Mouse (Mus musculus): ENCODE data around the gene Palm2.
"Not testable (repeated sequence)": the region's sequence is repeated elsewhere in the genome, so short reads cannot be mapped to it uniquely, and the experiment has no call there.

Palm2 gene

GRCm38 (mm10) chr4:57433941-57434704 lies at the start of gene Palm2:
TSS of gene Palm2 (plus strand) at chr4:57434247.
- DNase-seq (ENCODE audit: low spot score in 2 of 2), result peak in 1 of 2 experiments; percentile 1

DNA sequence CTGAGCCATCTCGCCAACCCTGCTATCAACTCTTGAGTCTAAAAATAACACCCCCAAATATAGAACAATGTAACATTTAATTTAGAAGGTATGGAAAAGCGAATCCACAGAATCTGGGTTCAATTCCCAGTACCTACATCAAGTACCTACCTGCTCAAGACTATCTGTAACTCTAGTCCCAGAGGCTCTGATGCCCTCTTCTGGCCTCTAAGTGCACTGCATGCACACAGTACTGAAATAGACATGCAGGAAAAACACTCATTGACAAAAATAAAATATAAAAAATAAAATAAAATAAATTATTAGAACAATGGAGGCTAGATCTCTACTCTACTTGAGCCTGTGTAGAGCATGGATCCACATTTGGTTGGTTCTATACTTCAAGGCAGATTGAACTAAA lies 49.7 kb upstream of the Palm2 start:
- no peak for DNase-seq (ENCODE audit: low spot score in 2 of 2)

DNA sequence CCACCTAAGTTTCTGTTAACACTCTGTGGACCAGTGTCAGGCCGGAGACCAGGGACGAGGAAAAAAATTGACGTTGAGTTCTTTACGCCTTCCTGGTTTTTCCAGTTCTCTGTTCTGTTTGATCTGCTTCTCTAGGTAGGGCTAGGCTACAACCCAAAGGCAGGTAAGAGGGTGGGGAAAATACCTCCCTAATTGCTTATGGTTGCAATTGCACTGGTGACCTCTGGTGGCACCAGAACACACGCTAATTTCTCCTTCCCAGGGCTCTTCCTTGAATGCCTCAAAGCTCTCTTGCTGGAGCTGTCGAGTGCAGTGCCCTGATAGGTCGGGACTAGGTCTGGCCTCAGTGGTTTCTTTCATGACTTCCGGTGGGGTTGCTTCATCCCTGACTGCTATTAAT lies 42.9 kb upstream of the Palm2 start:
- no peak for DNase-seq (ENCODE audit: low spot score in 2 of 2)

DNA sequence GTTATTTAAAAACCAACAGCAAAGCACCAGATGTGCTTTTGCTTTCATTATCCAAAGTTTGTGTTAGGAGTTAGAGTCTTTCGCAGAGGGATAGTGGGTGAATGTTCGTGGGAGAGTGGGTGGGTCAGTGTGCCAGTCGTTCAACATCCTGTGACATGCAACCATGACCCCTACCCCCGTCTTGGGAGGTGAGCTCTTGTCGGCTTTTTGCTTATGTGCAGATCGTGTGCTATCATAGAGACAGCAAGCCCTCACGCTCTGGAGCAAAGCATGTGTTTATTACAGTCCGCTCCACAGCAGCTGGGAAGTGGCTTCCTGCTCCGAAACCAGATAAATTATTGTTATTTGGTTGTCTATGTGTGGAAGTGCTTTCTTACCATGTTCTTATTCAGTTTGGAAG lies 37.6 kb upstream of the Palm2 start:
- DNase-seq (ENCODE audit: low spot score in 2 of 2), result no peak

DNA sequence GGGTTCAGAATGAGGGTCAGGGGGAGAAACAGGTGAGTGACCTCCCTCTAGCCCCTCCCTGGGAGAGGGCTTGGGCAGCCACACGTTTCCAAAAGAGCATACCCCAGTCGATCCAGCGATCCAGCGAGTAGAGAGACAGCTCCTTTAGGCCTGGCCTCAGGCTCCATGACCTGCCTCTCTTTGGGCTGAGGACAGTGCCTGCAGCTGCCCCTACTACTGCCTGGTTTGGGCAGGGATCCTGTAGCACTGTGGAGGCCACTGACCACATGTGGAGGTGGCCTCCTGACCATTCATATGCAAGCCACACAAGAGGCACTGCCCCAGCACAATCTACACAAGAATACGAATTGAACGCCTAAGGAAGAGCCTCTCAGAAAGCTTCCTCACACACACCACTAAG lies 21.7 kb upstream of the Palm2 start:
- DNase-seq (ENCODE audit: low spot score in 2 of 2), result not testable (repeated sequence)

GRCm38 (mm10) chr4:57413016-57413415 lies 21.0 kb upstream of the Palm2 start:
- DNase-seq (ENCODE audit: low spot score in 2 of 2), result no peak

DNA sequence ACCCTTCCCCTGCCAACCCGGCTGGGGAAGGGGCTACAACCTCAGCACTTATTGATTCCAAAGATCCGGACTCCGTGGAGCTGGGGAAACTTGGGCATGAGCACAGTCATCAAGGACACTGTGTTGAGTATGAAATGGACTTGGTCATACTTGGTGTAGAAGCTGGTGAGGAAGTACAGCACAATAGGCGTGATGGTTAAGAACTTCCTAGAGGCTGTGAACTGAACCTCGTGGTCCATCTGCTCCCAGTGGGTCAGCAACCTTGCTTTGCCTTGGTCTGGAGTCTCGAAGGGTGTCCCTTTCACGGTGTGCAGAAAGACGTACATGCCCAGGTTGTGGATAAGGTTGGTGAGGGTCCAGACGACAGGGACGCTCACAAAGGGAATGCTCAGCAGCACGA lies 20.4 kb upstream of the Palm2 start:
- not testable (repeated sequence) for DNase-seq (ENCODE audit: low spot score in 2 of 2)

GRCm38 (mm10) chr4:57424011-57424410 lies 10.0 kb upstream of the Palm2 start:
- no peak for DNase-seq (ENCODE audit: low spot score in 2 of 2)

DNA sequence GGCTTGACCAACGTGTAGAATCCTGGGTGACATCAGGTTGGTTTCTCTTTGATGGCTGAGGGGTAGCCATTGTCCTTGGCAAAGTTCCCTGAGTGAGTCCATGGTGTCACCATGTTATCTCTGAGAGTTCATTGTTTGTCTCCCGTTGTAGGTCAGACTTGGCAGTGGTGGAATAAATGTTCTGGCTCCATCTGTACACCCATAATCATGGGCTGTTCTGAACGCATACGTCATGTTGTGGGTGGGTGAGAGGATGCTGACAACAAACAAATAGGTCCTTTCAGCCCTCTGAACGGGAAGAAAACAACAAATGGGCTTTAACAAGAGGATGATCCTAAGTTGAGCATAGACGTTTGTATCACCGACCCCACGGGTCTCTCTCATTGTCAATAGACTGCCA lies 5.7 kb upstream of the Palm2 start:
- DNase-seq (ENCODE audit: low spot score in 2 of 2), result no peak

DNA sequence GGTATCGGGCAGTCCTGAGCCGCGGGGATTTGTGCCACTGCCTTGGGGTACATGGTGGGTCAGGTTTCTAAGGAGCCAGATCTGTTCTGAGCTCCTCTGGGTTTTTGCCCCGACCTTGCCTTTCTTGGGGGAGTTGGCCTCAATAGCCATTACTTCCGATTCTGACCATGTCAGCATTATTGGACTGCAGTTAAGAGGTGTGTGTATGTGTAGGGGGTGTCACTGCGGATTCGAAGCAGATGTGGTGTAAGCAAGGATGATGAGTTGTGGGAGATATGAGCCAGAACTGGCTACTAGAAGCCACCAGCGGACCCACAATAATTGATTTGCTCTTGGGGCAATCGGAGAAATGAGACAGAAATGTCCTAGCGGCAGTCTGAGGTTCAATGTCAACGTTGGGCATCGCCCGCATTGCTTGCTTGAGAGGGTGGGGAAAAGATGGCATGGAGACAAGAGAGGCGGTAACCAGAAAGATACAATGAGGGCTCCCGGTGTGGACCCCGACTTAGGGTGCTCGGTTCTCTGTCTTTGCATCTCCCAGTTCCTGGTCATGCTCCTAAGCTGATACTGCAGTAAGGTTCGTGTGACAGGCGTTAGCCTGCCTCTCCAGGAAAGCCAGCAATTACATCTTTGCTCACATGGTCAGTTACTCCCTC lies 786 bp downstream of the Palm2 start:
- no peak for DNase-seq (ENCODE audit: low spot score in 2 of 2)

- no peak for DNase-seq (ENCODE audit: low spot score in 2 of 2)
These were observed 2.2 kb downstream of the Palm2 start for GRCm38 (mm10) chr4:57436286-57436685.

DNA sequence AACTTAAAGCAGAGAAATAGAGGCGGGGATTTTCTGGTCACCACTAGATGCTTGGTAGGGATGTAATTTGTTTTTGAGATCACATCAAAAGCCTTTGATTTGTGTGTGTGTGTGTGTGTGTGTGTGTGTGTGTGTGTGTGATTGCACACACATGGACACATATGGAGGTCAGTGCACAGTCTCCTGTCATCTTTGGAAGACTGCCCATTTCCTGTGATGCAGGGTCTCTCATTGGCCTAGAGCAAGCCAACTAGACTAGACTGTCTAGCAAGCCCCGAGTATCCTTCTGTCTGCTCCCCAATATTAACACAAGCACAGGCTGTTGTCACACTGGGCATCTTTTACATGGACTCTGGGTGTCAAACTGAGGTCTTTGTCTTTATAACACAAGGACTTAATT lies 12.0 kb downstream of the Palm2 start:
- DNase-seq (ENCODE audit: low spot score in 2 of 2), result no peak

GRCm38 (mm10) chr4:57446854-57447444 lies 12.9 kb downstream of the Palm2 start:
- no peak for DNase-seq (ENCODE audit: low spot score in 2 of 2)

DNA sequence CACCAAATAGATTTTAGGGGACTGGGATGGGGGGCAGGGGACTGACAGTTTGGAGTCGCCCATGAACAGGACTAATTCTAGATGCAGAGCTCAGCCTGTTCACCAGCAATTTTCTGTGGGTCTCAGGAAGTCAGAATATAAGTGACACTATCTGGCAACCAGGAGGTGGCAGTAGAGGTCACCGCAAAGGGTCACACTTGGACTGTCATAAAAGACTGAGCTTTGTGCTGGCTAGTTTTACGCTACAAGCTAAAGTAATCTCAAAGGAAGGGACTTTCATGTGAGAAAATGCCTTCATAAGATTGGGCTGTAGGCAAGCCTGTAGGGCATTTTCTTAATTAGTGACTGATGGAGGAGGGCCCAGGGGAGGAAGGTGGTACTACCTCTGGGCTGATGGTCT lies 17.8 kb downstream of the Palm2 start:
- DNase-seq (ENCODE audit: low spot score in 2 of 2), result peak in 1 of 2 experiments; percentile 13

DNA sequence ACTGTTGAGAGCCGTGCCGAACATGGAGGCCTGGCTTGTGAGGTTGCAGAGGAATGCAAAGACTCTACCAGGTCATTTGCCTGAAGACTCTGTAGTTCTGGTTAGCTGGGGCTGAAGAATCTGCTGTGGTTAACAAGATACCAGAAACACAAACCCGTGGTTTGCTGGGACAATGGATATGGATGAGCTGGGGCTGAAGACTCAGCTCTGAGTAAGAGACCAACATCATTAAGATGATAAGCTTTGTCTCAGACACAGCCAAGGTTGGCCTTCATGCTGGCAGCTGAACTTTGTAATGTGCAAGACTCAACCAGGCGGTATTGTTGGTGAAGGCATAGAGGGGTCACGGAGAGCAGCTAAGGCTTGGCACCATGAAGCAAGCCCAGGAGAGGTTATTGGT lies 18.6 kb downstream of the Palm2 start:
- DNase-seq (ENCODE audit: low spot score in 2 of 2), result no peak

DNA sequence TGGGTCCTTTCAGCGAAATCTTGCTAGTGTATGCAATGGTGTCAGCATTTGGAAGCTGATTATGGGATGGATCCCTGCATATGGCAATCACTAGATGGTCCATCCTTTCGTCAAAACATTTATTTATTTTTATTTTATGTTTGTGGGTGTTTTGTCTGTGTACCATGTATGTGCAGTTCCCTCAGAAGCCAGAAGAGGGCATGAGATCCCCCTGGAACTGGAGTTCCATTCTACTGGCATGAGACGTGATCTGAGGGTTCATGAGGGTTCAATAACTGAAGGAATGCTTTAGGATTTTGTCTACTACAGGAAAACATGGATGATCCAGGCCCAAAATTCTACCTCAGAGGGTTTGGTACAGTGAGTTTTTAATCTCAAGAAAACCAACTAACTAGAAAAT lies 28.3 kb downstream of the Palm2 start:
- no peak for DNase-seq (ENCODE audit: low spot score in 2 of 2)

GRCm38 (mm10) chr4:57482435-57482834 lies 48.4 kb downstream of the Palm2 start:
- DNase-seq (ENCODE audit: low spot score in 2 of 2), result no peak

DNA sequence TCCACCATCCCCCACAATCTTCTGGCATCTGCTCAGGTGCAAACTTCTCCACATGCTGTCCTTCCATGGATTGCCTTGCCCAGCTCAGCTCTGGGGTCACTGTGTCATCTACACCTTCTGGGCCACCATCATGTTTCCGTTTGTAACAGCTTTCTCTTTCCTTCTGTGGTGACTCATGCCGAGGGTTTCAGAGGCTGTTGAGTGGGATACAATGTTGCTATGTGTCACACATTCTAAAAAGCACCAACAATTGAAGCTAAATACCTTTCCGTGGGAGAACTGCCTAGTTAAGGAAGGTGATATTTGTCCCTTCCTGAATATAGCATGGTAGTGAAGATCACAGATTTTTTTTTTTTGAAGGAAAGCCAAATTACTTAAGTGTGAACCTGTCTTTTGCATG lies 52.3 kb downstream of the Palm2 start:
- no peak for DNase-seq (ENCODE audit: low spot score in 2 of 2)

DNA sequence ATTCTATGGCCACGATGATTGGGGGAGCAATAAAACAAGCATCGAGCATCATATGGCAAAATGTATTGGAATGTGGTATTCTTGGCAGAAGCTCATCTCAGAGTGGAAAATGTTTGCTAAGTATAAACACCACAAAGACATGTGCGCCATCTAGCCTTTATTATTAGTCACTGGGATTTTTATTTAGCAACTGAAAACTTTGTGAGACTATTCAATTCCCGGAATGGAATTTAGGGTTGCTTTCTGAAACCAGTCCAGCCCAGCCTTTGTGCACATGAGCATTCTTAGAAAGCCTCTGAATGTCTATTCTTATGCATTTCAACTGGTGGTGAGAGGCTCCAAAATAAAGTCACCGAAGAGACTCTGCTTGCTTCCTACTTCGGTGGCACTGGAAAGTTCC lies 55.8 kb downstream of the Palm2 start:
- DNase-seq (ENCODE audit: low spot score in 2 of 2), result no peak

GRCm38 (mm10) chr4:57504792-57505191 lies 70.7 kb downstream of the Palm2 start:
- DNase-seq (ENCODE audit: low spot score in 2 of 2), result no peak

GRCm38 (mm10) chr4:57510576-57510975 lies 76.5 kb downstream of the Palm2 start:
- DNase-seq (ENCODE audit: low spot score in 2 of 2), result no peak

- DNase-seq (ENCODE audit: low spot score in 2 of 2), result no peak
These were observed 77.7 kb downstream of the Palm2 start for GRCm38 (mm10) chr4:57511734-57512133.
